Mouse (Mus musculus): ENCODE measurements around the gene Ubac2. TPM values are rescaled to one million over a fixed set of nuclear protein-coding genes. Genes with fewer than 3 reads are reported as not detected.
"Not testable (repeated sequence)": the region's sequence is repeated elsewhere in the genome, so short reads cannot be mapped to it uniquely, and the experiment has no call there.

Ubac2 gene
- total RNA-seq, 2 experiments from 2014 or later = 31.5 to 35.8 TPM

DNA sequence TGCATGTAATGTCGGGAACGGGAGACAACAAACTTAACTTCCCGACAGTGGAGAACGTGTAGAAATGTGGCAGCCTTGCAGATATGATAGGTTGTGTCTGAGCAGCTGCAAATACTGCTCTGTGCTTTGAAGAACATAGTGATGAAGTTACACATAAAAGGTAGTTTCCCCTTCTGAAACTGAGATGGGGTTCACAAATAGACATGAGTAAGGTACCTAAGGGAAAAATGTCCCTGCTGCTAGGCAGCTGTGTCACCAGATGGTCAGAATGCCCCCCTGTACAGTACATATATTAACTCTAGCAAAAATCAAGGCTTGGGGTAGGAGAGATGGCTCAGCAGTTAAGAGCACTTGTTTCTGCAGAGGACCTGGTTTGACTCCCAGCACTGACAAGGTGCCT lies 4.8 kb upstream of the Ubac2 start:
- H3K27ac ChIP-seq = no peak overlapping the region
- intact Hi-C loops (cut with DNase I) = no loop called here
- H3K4me3 ChIP-seq = no peak overlapping the region
- no peak for TF ChIP-seq CTCF (IDR thresholded peaks at IDR 0.05)
- DNase-seq = no peak

DNA sequence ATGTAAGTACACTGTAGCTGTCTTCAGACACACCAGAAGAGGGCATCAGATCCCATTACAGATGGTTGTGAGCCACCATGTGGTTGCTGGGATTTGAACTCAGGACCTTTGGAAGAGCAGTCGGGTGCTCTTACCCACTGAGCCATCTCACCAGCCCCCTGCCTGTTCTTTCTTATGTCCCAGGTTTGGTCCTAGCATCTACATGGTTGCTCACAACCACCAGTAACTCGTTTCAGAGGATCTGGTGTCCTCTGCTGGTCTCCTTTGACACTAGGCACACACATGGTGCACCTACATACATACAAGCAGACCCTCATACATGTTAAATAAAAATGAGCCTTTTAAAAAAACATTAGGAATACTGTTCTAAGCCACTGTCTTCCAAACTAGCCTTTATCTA lies 2.2 kb upstream of the Ubac2 start:
- H3K27ac ChIP-seq, H3K4me3 ChIP-seq, DNase-seq: not testable (repeated sequence)
- intact Hi-C loops (cut with DNase I) = loop anchor here (5.0 kb wide), 1 partner anchor 79 kb away; the partner anchor contains the start of gene Dock9

DNA sequence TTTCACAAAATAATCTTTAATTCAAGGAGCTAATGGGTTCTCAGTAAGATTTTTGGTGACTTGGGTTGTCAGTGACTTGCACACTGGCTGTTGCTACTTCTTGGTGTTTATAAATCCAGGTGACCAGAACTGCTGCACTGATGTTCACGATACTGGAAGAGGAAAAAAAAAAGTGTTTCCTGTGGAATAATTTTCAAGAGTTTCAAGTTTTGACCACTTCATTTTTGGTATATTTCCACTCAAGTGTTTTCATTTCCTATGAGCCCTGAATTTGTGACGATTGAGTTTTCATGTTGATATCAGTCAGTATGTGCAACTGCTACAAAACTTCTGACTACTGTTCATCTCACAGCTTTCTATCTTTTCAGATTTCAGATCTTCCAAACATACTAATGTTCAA lies 1.6 kb upstream of the Ubac2 start:
- no peak for TF ChIP-seq CTCF (IDR thresholded peaks at IDR 0.05)
- intact Hi-C loops (cut with DNase I) = loop anchor here (5.0 kb wide), 1 partner anchor 80 kb away; the partner anchor contains the start of gene Dock9
- no peak overlapping the region for H3K27ac ChIP-seq
- H3K4me3 ChIP-seq = no peak overlapping the region
- DNase-seq = no peak

DNA sequence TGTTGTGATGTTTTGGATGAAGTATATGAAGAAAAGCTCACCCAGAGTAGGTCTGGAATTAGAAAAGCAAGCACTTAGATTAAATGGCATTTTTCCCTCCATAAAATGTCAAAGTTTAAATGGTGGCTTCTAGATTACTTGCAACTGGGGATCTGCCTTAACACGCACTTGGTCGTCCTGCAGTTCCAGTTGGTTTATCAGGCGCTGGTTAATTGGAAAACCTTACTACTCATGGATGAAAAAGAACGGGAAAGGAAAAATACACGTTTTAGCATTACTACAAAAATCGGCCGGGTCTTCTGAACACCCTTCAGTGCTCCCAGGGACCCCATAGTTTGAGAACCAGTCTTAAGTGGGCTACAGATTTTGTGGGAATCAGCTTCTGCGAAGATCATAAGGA lies 780 bp upstream of the Ubac2 start:
- no peak for TF ChIP-seq CTCF (IDR thresholded peaks at IDR 0.05)
- no peak for DNase-seq
- Histone ChIP-seq H3K27ac (peak overlapping the region; percentile 96), H3K4me3 (peak overlapping the region; percentile 96)
- intact Hi-C loops (cut with DNase I) = loop anchor here (5.0 kb wide), 1 partner anchor 80 kb away; the partner anchor contains the start of gene Dock9

DNA sequence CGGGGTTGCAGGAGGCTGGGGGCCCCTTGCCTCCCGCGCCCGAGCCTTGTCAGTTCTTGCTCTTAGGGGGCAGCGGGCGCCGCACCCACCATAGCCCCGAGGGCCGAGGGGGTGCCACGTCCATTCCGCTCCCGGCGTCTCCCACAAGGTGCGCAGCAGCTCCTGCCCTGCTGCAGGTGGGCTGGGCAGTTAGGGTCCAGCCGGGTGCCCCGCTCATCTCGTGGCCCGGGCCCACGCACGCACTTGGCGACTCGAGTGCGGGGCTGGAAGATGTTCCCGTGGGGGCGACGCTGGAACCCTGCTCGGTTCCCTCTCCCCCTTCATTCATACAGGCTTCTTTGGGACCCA lies 413 bp downstream of the Ubac2 start:
- intact Hi-C loops (cut with DNase I) = loop anchor here (5.0 kb wide), 1 partner anchor 82 kb away; the partner anchor contains the start of gene Dock9
- peak overlapping the region; percentile 96 for H3K4me3 ChIP-seq
- TF ChIP-seq CTCF (IDR thresholded peaks at IDR 0.05) = no peak
- peak overlapping the region; percentile 96 for H3K27ac ChIP-seq
- no peak for DNase-seq

DNA sequence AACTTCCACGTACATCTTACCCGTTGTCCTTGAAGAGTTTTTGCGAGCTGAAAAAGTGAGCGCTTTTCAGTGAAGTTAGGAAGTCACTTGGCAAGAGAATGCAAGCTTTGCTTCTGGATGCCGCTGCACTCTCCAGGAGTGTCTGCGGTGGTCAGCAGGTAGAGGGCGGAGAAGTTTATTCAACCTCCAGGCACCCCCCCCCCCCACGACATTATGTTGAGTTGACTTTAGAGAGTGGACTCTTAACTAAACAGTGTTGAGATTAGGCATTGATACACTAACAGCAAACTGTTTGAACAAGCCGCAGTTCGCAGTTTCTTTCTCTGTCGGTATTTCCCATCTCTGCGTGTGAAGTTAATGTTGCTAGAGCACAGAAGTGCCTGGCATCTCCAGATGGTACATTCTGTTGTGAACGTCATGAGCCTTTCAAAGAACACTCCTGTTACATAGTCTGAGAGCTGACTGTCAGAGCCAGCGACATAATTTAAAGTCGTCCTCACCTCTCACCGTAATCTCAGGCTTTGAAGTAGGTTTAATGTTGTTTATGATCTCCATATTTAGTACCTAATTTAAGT lies 933 bp downstream of the Ubac2 start:
- Histone ChIP-seq H3K27ac (peak overlapping the region; percentile 96), H3K4me3 (peak overlapping the region; percentile 96)
- TF ChIP-seq CTCF (IDR thresholded peaks at IDR 0.05) = no peak
- intact Hi-C loops (cut with DNase I) = loop anchor here (5.0 kb wide), 1 partner anchor 82 kb away; the partner anchor contains the start of gene Dock9
- no peak for DNase-seq

DNA sequence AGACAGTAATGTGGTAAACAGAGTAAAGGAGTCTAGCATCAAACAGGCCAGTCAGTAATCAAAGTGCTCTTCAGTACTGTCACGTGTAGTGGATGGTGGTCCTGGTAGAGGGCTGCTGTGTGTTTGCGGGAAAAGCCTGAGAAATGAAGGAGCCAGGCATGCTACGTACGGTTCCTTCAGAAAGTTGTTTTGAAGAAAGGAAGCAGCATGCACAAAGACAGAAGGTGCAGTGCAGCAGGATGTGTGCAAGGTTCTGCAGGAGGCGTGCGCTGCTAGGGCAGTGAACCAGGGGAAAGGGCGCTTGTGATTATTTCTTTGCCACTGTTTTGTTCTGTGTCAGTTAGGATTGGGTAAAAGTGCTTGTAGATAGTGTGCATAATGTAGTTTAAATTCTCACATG lies 2.8 kb downstream of the Ubac2 start:
- TF ChIP-seq CTCF (IDR thresholded peaks at IDR 0.05) = no peak
- no peak overlapping the region for H3K4me3 ChIP-seq
- no peak for DNase-seq
- intact Hi-C loops (cut with DNase I) = no loop called here
- H3K27ac ChIP-seq = no peak overlapping the region

DNA sequence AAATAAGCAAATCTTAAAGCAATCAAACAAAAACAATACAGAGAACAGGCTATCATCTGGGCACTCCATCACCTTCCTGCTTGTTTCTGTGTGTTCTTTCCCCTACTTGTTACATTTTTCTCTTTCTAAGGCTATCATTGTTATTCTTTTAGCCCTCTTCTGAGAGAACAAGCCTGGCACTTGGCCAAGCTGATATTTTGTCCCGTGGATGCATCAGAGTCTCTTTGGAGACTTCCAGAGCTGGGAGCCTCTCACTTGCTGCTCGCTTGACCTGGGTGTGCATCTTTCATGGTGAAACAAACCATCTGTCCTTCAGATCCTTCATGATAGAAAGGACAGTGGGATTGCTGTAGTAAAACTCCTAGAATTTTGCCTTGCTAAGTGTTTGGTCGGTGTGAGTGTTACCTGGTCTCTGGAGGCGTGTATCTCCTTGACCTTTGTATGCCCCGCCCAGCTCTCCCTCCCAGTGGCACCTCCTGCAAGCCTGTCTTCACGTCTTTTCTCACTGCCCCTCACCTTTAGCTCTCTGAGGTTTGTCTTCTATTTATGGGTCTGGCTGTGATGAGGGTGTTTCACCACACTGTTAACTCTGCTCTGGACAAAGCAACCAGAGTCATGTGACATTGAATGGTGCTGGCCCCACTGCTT lies 5.9 kb downstream of the Ubac2 start:
- Histone ChIP-seq H3K4me3 (no peak overlapping the region), H3K27ac (no peak overlapping the region)
- no peak for DNase-seq
- intact Hi-C loops (cut with DNase I) = no loop called here
- TF ChIP-seq CTCF (IDR thresholded peaks at IDR 0.05) = no peak

DNA sequence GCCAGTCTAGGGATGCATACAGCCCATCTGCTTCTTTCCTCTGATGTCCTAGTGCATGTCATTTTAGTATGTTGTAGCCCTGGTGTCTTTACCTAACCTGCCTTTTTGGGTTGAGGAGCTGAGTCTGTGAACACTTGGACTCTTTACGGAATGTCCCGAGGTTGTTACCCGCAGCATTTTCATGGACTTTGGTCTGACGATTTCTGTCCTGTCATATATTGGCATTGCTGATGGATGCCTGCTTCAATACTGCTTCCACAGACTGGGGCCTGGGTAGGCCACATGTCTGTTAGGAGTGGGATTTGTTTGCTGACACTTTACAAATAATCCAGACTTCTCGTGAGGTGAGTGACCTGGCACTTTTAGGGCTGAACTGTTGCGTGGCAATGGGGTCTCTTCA lies 15.3 kb downstream of the Ubac2 start:
- Histone ChIP-seq H3K4me3 (no peak overlapping the region), H3K27ac (0 out of 2 replicates have a peak overlapping the region, but pooled peaks have one; percentile 0)
- no peak for TF ChIP-seq CTCF (IDR thresholded peaks at IDR 0.05)
- no peak for DNase-seq
- intact Hi-C loops (cut with DNase I) = no loop called here

DNA sequence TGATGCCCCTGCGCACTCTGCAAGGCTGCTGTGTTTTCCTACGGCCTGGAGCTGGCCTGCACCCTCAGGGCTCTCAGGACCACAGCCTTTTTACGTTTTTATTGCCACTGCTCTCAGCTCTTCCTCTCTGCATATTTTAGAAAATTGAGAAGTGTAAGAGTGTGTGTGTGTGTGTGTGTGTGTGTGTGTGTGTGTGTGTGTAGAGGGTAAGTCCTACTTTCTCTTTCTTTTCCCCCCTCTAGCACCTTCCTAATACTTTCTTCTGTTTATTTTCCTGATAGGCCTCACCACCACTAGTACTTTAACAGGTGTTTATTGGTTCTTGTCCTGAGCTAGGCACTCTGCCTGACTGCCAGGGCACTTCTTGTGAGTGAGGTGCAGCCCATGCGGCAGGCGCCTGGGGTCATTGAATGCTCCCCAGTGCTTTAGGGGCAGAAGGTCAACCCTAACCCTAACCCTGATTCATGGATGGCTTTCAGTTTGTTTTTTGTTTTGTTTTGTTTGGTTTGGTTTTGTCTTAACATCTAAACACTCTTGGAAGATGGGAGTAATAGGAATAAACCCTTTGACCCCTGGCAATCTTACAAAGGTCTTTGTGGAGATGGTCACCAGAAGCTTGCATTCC lies 16.2 kb downstream of the Ubac2 start:
- no peak for TF ChIP-seq CTCF (IDR thresholded peaks at IDR 0.05)
- no peak overlapping the region for H3K4me3 ChIP-seq
- H3K27ac ChIP-seq = peak overlapping the region; percentile 35
- intact Hi-C loops (cut with DNase I) = no loop called here
- no peak for DNase-seq

DNA sequence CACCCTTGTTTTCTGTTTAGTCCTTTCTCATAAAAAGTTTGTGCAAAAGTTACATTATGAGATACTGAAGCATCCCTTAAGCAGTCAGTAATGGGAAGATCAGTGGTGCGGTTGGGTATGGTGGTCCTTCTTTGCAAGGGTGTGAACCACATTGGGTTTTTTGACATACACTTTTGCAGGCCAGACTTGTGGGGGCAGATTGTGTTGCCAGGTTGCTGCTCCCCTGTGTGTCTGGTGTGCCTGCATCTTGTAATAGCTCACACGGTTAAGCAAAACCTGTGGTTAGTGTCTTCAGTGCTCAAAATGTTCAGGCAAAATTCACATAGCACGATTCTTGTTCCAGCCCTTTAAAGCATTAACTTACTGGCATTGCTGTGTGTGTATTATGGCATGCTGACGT lies 16.9 kb downstream of the Ubac2 start:
- no peak for DNase-seq
- TF ChIP-seq CTCF (IDR thresholded peaks at IDR 0.05) = no peak
- intact Hi-C loops (cut with DNase I) = no loop called here
- H3K4me3 ChIP-seq = no peak overlapping the region
- H3K27ac ChIP-seq = peak overlapping the region; percentile 35

DNA sequence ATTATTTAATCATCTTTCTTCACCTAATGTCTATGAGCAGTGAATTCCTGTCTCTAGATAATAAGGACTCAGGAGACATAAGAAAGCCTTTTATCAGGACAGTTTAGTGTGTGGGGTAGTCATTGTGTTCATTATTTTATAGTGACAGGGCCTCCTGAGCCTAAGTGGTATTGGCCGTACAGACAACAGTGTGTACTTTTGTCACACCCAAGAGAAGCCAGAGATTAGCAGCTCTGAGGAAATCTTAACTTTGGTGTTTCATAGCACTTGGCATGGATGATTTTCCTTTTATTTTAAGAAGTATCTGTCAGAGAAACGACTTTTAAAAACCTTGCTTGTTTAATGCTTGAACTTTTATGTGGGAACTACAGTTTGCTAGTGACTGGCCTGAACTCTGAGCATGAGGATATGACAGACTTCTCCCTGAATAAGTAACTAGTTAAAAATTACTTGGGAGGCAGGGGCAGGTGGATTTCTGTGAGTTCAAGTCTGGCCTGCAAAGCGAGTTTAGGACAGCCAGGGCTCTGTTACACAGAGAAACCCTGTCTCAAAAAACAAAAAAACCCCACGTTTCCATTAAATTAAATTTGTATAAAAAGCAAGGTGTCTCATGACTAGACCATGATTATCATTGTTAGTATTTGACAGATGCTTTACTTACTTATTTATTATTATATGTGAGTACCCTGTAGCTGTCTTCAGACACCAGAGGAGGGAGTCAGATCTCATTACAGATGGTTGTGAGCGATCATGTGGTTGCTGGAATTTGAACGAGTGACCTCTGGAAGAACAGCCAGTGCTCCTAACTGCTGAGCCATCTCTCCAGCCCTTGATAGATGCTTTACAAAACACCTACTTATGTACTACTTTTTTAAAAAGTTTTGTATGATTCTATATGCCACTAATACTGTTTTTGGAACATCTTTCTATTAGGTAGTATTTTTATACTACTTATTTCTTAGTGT lies 18.0 kb downstream of the Ubac2 start:
- H3K4me3 ChIP-seq = no peak overlapping the region
- no peak for TF ChIP-seq CTCF (IDR thresholded peaks at IDR 0.05)
- DNase-seq = no peak
- intact Hi-C loops (cut with DNase I) = no loop called here
- peak overlapping the region; percentile 61 for H3K27ac ChIP-seq
